Mouse (Mus musculus): ENCODE measurements at regions not wholly inside any gene's neighbourhood (a gene's known extent, or its start where the extent isn't known, plus 50 kb on each side); places are given as distances from the start of the nearest gene placed in this dataset.

DNA sequence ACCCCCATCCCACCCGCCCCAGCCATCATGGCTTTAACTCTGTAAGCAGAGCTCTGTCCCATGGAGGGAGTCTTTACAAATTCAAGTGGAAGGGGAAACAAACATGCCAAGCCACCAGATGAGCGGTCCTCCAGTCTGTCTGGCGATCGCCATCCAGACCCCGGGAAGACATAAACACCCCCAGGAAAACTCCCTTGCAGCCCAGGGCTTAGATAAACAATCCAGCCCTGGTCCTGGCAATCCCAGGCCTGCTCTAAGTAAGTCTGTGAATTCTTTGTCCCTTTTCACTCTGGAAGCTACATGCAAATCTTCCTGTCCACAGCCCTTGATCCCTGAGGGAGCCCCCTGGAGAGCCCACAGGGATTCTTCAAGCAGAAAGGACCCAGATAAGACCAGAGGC lies 129.2 kb upstream of the Sox11 start:
- no peak overlapping the region for H3K4me3 ChIP-seq (ENCODE audit: low read depth, low read length)
- no peak overlapping the region for H3K27ac ChIP-seq (ENCODE audit: low read depth, low read length)
- H3K4me1 ChIP-seq (ENCODE audit: control insufficient read depth, insufficient read depth, low read length): no peaks in the 10 kb centered on the region
- H3K4me2 ChIP-seq (ENCODE audit: low read depth, low read length): no peak overlapping the region
- H3K27me3 ChIP-seq (ENCODE audit: control insufficient read depth, insufficient read depth, low read length): no peaks in the 10 kb centered on the region
- H3K36me3 ChIP-seq (ENCODE audit: control insufficient read depth, insufficient read depth, low read length): no peaks in the 10 kb centered on the region
- WGBS: 56% methylated on average over 5 of the region's 5 CpGs
- H3K9ac ChIP-seq (replicated peaks; ENCODE audit: low read depth, low read length): no peak overlapping the region
- no peaks in the 10 kb centered on the region for H3K9me3 ChIP-seq (ENCODE audit: control insufficient read depth, low read length)
- no peak for ATAC-seq (ENCODE audit: low read depth)

DNA sequence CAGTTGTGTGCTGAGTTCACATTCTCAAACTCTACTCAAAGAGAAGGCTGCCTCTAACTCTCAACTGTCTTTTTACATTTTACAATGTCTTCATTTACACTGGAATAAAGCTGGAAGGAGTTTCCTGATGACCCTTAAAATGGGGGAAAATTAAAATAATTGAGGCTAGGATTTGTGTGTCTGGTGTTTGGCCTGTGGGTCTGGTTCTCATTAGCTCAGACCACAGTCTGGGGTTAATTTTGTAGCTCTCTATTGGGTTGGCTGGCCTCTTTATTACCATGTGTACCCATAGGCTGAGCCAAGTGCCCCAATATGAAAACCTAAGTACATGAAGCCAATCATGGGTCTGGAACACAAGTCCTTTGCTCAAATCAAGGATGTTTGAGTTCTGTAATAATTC lies 128.0 kb upstream of the Sox11 start:
- Histone ChIP-seq H3K4me2 (ENCODE audit: low read depth, low read length) (no peak overlapping the region), H3K27me3 (ENCODE audit: control insufficient read depth, insufficient read depth, low read length) (no peaks in the 10 kb centered on the region), H3K9me3 (ENCODE audit: control insufficient read depth, low read length) (no peaks in the 10 kb centered on the region), H3K4me1 (ENCODE audit: control insufficient read depth, insufficient read depth, low read length) (no peaks in the 10 kb centered on the region), H3K9ac (replicated peaks; ENCODE audit: low read depth, low read length) (no peak overlapping the region), H3K27ac (ENCODE audit: low read depth, low read length) (no peak overlapping the region), H3K36me3 (ENCODE audit: control insufficient read depth, insufficient read depth, low read length) (no peaks in the 10 kb centered on the region), H3K4me3 (ENCODE audit: low read depth, low read length) (no peak overlapping the region)
- no peak for ATAC-seq (ENCODE audit: low read depth)

DNA sequence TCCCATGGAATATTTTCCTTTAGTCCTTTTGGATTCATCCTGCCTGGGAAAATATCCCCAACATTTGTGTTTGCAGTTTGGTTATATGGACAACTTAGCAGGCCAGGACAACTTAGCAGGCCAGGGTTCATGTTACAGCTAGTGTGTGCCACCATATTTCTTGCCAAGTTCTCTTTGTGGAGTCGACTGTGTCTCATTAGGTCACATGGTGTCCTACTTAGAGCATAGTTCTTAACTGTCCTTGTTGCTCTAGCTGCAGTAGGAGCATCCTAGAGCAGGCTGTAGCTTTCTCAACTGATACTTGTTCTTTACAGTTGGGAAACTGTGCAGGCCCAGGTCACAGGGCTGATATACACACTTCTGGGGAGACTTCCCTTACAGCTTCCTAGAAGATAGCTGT lies 126.4 kb upstream of the Sox11 start:
- no peak overlapping the region for H3K9ac ChIP-seq (replicated peaks; ENCODE audit: low read depth, low read length)
- H3K4me1 ChIP-seq (ENCODE audit: control insufficient read depth, insufficient read depth, low read length): no peaks in the 10 kb centered on the region
- WGBS: 66% methylated on average over 1 of the region's 1 CpGs
- no peak overlapping the region for H3K27ac ChIP-seq (ENCODE audit: low read depth, low read length)
- no peak overlapping the region for H3K4me2 ChIP-seq (ENCODE audit: low read depth, low read length)
- no peak overlapping the region for H3K4me3 ChIP-seq (ENCODE audit: low read depth, low read length)
- H3K9me3 ChIP-seq (ENCODE audit: control insufficient read depth, low read length): no peaks in the 10 kb centered on the region
- ATAC-seq (ENCODE audit: low read depth): no peak
- H3K27me3 ChIP-seq (ENCODE audit: control insufficient read depth, insufficient read depth, low read length): no peaks in the 10 kb centered on the region
- H3K36me3 ChIP-seq (ENCODE audit: control insufficient read depth, insufficient read depth, low read length): no peaks in the 10 kb centered on the region

DNA sequence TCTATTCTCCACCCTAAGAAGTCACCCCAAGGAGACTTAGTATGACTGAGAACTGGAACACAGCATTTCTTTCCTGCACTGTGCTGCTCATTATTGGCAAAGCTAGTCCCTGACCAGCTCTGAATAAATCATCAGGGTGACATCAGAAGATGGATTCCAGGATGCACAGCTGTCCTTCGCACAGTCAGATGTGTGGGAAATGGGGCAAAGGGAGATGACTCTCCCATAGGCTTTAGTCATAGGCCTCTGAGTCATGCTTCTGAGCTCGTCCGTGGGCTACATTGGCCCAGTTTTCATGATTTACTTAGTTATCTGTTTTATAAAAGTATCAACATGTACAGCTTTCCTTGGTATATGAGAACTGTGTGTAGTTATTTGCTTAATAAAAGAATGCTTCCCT lies 125.8 kb upstream of the Sox11 start:
- H3K27me3 ChIP-seq (ENCODE audit: control insufficient read depth, insufficient read depth, low read length): no peaks in the 10 kb centered on the region
- no peak overlapping the region for H3K4me2 ChIP-seq (ENCODE audit: low read depth, low read length)
- H3K9ac ChIP-seq (replicated peaks; ENCODE audit: low read depth, low read length): no peak overlapping the region
- WGBS: 72% methylated on average over 3 of the region's 3 CpGs
- ATAC-seq (ENCODE audit: low read depth): no peak
- no peak overlapping the region for H3K4me3 ChIP-seq (ENCODE audit: low read depth, low read length)
- H3K36me3 ChIP-seq (ENCODE audit: control insufficient read depth, insufficient read depth, low read length): no peaks in the 10 kb centered on the region
- no peaks in the 10 kb centered on the region for H3K9me3 ChIP-seq (ENCODE audit: control insufficient read depth, low read length)
- H3K27ac ChIP-seq (ENCODE audit: low read depth, low read length): no peak overlapping the region
- no peaks in the 10 kb centered on the region for H3K4me1 ChIP-seq (ENCODE audit: control insufficient read depth, insufficient read depth, low read length)

DNA sequence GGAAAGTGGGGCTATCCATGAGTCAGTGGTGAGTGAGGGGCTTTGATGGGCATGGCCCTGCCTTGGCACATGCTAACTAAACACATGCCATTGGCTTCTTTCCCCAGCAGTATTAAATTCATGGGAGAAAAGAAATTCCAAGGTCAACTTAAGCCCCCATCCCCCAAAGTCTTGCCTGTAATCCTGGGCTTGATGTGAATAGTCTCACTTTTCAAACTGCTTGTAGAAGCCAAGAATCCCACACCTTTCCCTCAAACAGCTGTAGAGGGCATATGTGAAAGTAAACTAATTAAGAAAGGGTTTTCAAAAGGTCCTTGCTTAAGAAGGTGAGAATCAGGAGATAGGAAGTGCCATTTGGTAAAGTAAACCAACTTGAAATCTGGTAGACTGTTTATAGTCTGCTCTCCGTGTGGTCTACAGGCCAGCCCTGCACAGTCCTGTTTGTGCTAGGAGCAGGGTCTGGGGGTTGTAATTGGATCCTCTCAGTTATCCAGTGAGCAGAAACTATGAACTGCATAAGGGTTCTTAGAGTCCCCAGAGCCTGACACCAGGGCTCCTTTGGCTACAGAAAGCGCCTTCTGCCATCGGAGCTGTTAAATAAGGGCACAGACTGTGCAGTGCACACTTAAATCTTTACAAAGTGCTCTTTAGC lies 123.3 kb upstream of the Sox11 start:
- no peak for ATAC-seq (ENCODE audit: low read depth)
- Histone ChIP-seq H3K36me3 (ENCODE audit: control insufficient read depth, insufficient read depth, low read length) (no peaks in the 10 kb centered on the region), H3K9ac (replicated peaks; ENCODE audit: low read depth, low read length) (no peak overlapping the region), H3K9me3 (ENCODE audit: control insufficient read depth, low read length) (no peaks in the 10 kb centered on the region), H3K4me1 (ENCODE audit: control insufficient read depth, insufficient read depth, low read length) (no peaks in the 10 kb centered on the region), H3K4me2 (ENCODE audit: low read depth, low read length) (no peak overlapping the region), H3K27ac (ENCODE audit: low read depth, low read length) (no peak overlapping the region), H3K27me3 (ENCODE audit: control insufficient read depth, insufficient read depth, low read length) (no peaks in the 10 kb centered on the region), H3K4me3 (ENCODE audit: low read depth, low read length) (no peak overlapping the region)
- 72% methylated on average over 3 of the region's 3 CpGs for WGBS

DNA sequence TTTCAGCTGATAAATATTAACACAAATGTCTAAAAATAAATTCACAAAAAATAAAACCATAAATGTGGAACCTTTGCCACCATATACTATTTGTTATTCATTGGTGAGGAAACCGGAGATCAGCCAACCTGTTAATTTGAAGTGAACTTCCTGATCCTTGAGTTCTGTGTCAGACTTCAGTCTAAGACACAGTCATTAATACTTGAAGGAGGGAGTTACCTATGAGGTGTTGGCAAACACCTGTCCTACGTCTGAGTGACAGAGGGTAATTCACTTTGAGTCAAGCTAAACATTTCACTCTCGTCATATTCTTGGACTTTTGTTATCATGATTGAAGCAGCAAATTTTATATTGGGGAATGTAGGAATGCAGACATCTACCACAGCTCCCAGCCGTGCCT lies 116.3 kb upstream of the Sox11 start:
- no peak for ATAC-seq (ENCODE audit: low read depth)
- H3K9ac ChIP-seq (replicated peaks; ENCODE audit: low read depth, low read length): no peak overlapping the region
- H3K4me1 ChIP-seq (ENCODE audit: control insufficient read depth, insufficient read depth, low read length): no peaks in the 10 kb centered on the region
- H3K4me2 ChIP-seq (ENCODE audit: low read depth, low read length): no peak overlapping the region
- no peaks in the 10 kb centered on the region for H3K27me3 ChIP-seq (ENCODE audit: control insufficient read depth, insufficient read depth, low read length)
- 91% methylated on average over 4 of the region's 4 CpGs for WGBS
- H3K9me3 ChIP-seq (ENCODE audit: control insufficient read depth, low read length): no peaks in the 10 kb centered on the region
- no peak overlapping the region for H3K4me3 ChIP-seq (ENCODE audit: low read depth, low read length)
- H3K27ac ChIP-seq (ENCODE audit: low read depth, low read length): no peak overlapping the region
- H3K36me3 ChIP-seq (ENCODE audit: control insufficient read depth, insufficient read depth, low read length): no peaks in the 10 kb centered on the region

DNA sequence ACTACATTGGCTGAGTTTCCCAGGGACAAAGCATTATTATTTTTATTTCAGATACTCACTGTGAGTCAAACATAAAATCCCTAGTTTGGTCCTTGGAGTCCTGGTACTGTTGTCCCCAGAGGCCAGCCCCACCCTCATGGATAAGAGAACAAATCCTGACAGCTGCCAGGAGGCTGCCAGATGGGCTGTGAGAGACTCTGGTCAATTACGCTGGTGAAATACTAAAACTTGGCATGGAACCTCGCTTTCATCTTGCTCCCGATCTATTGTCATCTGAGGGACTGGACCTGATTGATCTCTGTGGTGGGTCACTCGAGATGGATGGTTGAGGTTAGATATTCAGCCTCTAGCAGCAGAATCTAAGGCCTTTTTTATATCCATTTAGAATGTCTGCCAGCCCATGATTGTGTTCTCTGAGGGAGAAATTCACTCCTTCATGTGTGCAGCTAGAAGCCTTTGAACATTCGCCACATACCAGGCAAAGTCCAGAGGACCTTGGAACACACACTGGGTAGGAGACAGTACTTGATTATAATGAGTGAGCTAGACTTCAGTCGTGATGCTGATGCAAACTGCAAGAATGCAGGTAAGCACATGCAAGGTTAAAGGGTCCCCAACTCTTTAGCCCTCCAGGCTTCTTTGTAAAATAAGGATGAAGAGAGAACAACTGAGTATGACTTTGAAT lies 95.4 kb upstream of the Sox11 start:
- no peak overlapping the region for H3K9ac ChIP-seq (replicated peaks; ENCODE audit: low read depth, low read length)
- no peak for ATAC-seq (ENCODE audit: low read depth)

DNA sequence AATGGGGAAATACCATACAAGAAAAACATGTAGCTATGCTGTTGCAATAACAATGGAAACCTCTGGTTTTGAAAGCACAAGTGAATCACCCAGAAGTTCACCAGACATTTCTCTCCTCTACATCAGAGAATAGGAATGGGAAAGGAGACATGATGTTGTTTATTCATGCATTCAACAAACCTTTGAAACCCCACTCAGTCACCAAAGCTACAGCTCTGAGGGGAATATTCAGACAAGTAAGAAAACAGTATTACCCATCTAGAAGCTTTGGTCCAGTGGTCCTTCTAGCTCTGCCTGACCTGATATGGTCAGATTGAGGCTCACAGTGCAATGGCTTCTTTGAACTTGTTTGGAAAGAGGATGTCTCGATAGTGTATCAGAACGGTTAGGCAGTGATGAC lies 89.0 kb upstream of the Sox11 start:
- Histone ChIP-seq H3K27me3 (ENCODE audit: control insufficient read depth, insufficient read depth, low read length) (no peaks in the 10 kb centered on the region), H3K36me3 (ENCODE audit: control insufficient read depth, insufficient read depth, low read length) (no peaks in the 10 kb centered on the region), H3K4me1 (ENCODE audit: control insufficient read depth, insufficient read depth, low read length) (no peaks in the 10 kb centered on the region), H3K9me3 (ENCODE audit: control insufficient read depth, low read length) (no peaks in the 10 kb centered on the region), H3K9ac (replicated peaks; ENCODE audit: low read depth, low read length) (no peak overlapping the region), H3K27ac (ENCODE audit: low read depth, low read length) (no peak overlapping the region), H3K4me2 (ENCODE audit: low read depth, low read length) (no peak overlapping the region), H3K4me3 (ENCODE audit: low read depth, low read length) (no peak overlapping the region)
- WGBS: 64% methylated on average over 2 of the region's 2 CpGs
- no peak for ATAC-seq (ENCODE audit: low read depth)

More for the DNA sequence above, 95.4 kb upstream of the Sox11 start:
- no peaks in the 10 kb centered on the region for H3K36me3 ChIP-seq (ENCODE audit: control insufficient read depth, insufficient read depth, low read length)
- H3K27me3 ChIP-seq (ENCODE audit: control insufficient read depth, insufficient read depth, low read length): no peaks in the 10 kb centered on the region
- no peak overlapping the region for H3K27ac ChIP-seq (ENCODE audit: low read depth, low read length)
- H3K4me3 ChIP-seq (ENCODE audit: low read depth, low read length): no peak overlapping the region
- H3K4me2 ChIP-seq (ENCODE audit: low read depth, low read length): no peak overlapping the region
- H3K9me3 ChIP-seq (ENCODE audit: control insufficient read depth, low read length): no peaks in the 10 kb centered on the region
- no peaks in the 10 kb centered on the region for H3K4me1 ChIP-seq (ENCODE audit: control insufficient read depth, insufficient read depth, low read length)
- 42% methylated on average over 6 of the region's 6 CpGs for WGBS

DNA sequence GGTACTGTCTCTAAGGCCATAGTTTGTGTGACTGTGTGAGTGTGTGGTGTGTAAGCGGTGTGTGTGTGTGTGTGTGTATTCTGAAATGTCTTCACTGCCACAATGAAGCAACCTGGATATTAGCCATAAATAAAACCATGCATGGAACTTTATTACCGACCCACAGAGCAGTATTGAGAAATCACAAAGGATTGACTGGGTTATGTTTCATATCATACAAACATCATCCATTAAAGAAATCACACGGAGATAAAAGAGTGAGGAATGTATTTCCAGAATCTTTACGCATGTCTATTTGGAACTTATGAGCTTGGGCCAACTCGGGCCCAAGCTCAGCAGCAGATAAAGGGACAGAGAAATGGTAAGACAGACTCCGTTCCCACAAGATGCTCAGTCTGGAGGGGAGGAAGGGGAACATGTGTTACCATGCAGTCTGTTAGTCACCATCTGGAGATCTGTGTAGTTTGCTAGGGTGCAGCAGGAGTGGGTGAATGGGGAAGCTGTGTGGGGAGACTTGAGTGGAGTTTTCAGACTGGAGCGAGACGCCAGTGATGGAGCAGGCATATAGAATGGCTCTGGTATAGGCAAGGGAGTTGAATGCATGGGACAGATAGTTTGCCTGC lies 75.1 kb upstream of the Sox11 start:
- H3K9ac ChIP-seq (replicated peaks; ENCODE audit: low read depth, low read length): no peak overlapping the region
- no peak overlapping the region for H3K4me3 ChIP-seq (ENCODE audit: low read depth, low read length)
- no peak overlapping the region for H3K27ac ChIP-seq (ENCODE audit: low read depth, low read length)
- ATAC-seq (ENCODE audit: low read depth): no peak
- no peak overlapping the region for H3K4me2 ChIP-seq (ENCODE audit: low read depth, low read length)
- 85% methylated on average over 8 of the region's 8 CpGs for WGBS
- no peaks in the 10 kb centered on the region for H3K4me1 ChIP-seq (ENCODE audit: control insufficient read depth, insufficient read depth, low read length)
- no peaks in the 10 kb centered on the region for H3K9me3 ChIP-seq (ENCODE audit: control insufficient read depth, low read length)
- no peaks in the 10 kb centered on the region for H3K36me3 ChIP-seq (ENCODE audit: control insufficient read depth, insufficient read depth, low read length)
- no peaks in the 10 kb centered on the region for H3K27me3 ChIP-seq (ENCODE audit: control insufficient read depth, insufficient read depth, low read length)

Data from neural tube, embryonic 14.5 days (tissue).